21 mouse cellular contexts compared by ENCODE assay signal in genomic region chr14:34623531-34624210, GRCm38 (mm10). TPM values are rescaled to one million over a fixed set of nuclear protein-coding genes. Genes with fewer than 3 reads are reported as not detected.
DNase-seq lines count a peak whose midpoint lies in the region; ATAC-seq and TF ChIP-seq lines count a peak whose summit lies in the region.
"Had no signal": no experiment of that assay in that cellular context is flagged by ENCODE, and none has a peak within 500 bp of the region (broad histone marks: within the 10 kb centered on the region; RNA-seq: fewer than 3 reads in every experiment).

No protein-coding gene starts in this region.

- H3K36me3 ChIP-seq in intestine, postnatal 0 days (ENCODE audit: control insufficient read depth, insufficient read depth), result no peaks in the 10 kb centered on the region
- no peaks in the 10 kb centered on the region for H3K36me3 ChIP-seq in intestine, embryonic 15.5 days
- H3K36me3 ChIP-seq in liver, embryonic 13.5 days, result no peaks in the 10 kb centered on the region
- no peaks in the 10 kb centered on the region for H3K36me3 ChIP-seq in neural tube, embryonic 15.5 days
- H3K36me3 ChIP-seq in forebrain, postnatal 0 days (ENCODE audit: insufficient read depth), result no peaks in the 10 kb centered on the region
- H3K36me3 ChIP-seq: embryonic facial prominence, embryonic 12.5 days had no signal

- no peaks in the 10 kb centered on the region for H3K9me3 ChIP-seq in intestine, postnatal 0 days (ENCODE audit: control insufficient read depth)
- H3K9me3 ChIP-seq in intestine, embryonic 15.5 days, result no peaks in the 10 kb centered on the region
- H3K9me3 ChIP-seq in liver, embryonic 13.5 days (replicated peaks), result no peaks in the 10 kb centered on the region
- H3K9me3 ChIP-seq in neural tube, embryonic 15.5 days (replicated peaks), result no peaks in the 10 kb centered on the region
- no peaks in the 10 kb centered on the region for H3K9me3 ChIP-seq in forebrain, postnatal 0 days (ENCODE audit: low read length)
- H3K9me3 ChIP-seq: embryonic facial prominence, embryonic 12.5 days had no signal

- 44% methylated on average over 16 of the region's 16 CpGs for WGBS in intestine, postnatal 0 days
- WGBS in intestine, embryonic 15.5 days, result 63% methylated on average over 16 of the region's 16 CpGs
- WGBS in liver, embryonic 13.5 days (ENCODE audit: insufficient replicate concordance), result 12% methylated on average over 16 of the region's 16 CpGs
- WGBS in neural tube, embryonic 15.5 days, result 85% methylated on average over 16 of the region's 16 CpGs
- 81% methylated on average over 16 of the region's 16 CpGs for WGBS in forebrain, postnatal 0 days

- H3K4me2 ChIP-seq in intestine, postnatal 0 days (replicated peaks; ENCODE audit: low read depth), result 0 out of 2 replicates have a peak overlapping the region, but pooled peaks have one; percentile 7
- H3K4me2 ChIP-seq in intestine, embryonic 15.5 days (replicated peaks), result no peak overlapping the region
- peak overlapping the region; percentile 50 for H3K4me2 ChIP-seq in liver, embryonic 13.5 days
- H3K4me2 ChIP-seq in neural tube, embryonic 15.5 days, result no peak overlapping the region
- no peak overlapping the region for H3K4me2 ChIP-seq in forebrain, postnatal 0 days (ENCODE audit: low read depth)
- H3K4me2 ChIP-seq: embryonic facial prominence, embryonic 12.5 days had no signal

- ATAC-seq in intestine, postnatal 0 days, result no peak
- ATAC-seq in intestine, embryonic 15.5 days, result no peak
- ATAC-seq in liver, embryonic 13.5 days (ENCODE audit: low read depth), result peak; percentile 93
- ATAC-seq in neural tube, embryonic 15.5 days (ENCODE audit: low FRiP score), result no peak
- ATAC-seq in forebrain, postnatal 0 days, result no peak
- ATAC-seq: forebrain, embryonic 14.5 days; inflammation-experienced regulatory T-cells, adult 6 months had no signal

- H3K4me1 ChIP-seq in intestine, postnatal 0 days (replicated peaks; ENCODE audit: control insufficient read depth, insufficient read depth, low read length), result no peaks in the 10 kb centered on the region; the same call in 1 of the 2 replicates
- no peaks in the 10 kb centered on the region for H3K4me1 ChIP-seq in intestine, embryonic 15.5 days (replicated peaks)
- H3K4me1 ChIP-seq in liver, embryonic 13.5 days (replicated peaks), result peaks cover 65% of the 10 kb centered on the region
- H3K4me1 ChIP-seq in neural tube, embryonic 15.5 days, result no peaks in the 10 kb centered on the region
- H3K4me1 ChIP-seq in forebrain, postnatal 0 days (ENCODE audit: insufficient read depth), result no peaks in the 10 kb centered on the region
- H3K4me1 ChIP-seq: embryonic facial prominence, embryonic 12.5 days had no signal

- peak; percentile 80 for DNase-seq in MEL-GATA-1-ER (ENCODE audit: extremely low read depth, low read depth)
- DNase-seq in c-Kit-negative CD71-positive TER-119-positive erythroid progenitor cells, embryonic 14.5 days (ENCODE audit: low read depth, low spot score), result peak; percentile 19
- peak; percentile 44 for DNase-seq in liver, embryonic 13.5 days
- DNase-seq in frontal cortex, postnatal 10 days (ENCODE audit: low spot score in 2 of 2), result no peak
- DNase-seq in forebrain, postnatal 0 days, result no peak
- DNase-seq: cerebellum, adult 9-11 months; gastrocnemius, postnatal 10 days; heart, postnatal 14 days; kidney, postnatal 14 days; right cerebral cortex, postnatal 25 days had no signal

- TF ChIP-seq CTCF in intestine, postnatal 0 days (IDR thresholded peaks at IDR 0.05; ENCODE audit: low read depth), result no peak
- no peak for TF ChIP-seq CTCF in forebrain, postnatal 0 days (IDR thresholded peaks at IDR 0.05; ENCODE audit: low read depth)

- H3K27me3 ChIP-seq in intestine, postnatal 0 days (replicated peaks; ENCODE audit: control insufficient read depth, insufficient read depth, low read length), result no peaks in the 10 kb centered on the region
- no peaks in the 10 kb centered on the region for H3K27me3 ChIP-seq in intestine, embryonic 15.5 days (replicated peaks)
- H3K27me3 ChIP-seq in liver, embryonic 13.5 days, result no peaks in the 10 kb centered on the region
- H3K27me3 ChIP-seq in neural tube, embryonic 15.5 days (replicated peaks), result no peaks in the 10 kb centered on the region
- H3K27me3 ChIP-seq in forebrain, postnatal 0 days (ENCODE audit: insufficient read depth, low read length), result no peaks in the 10 kb centered on the region
- H3K27me3 ChIP-seq: embryonic facial prominence, embryonic 12.5 days had no signal

- no peak overlapping the region for H3K27ac ChIP-seq in intestine, postnatal 0 days (ENCODE audit: low read depth, low read length)
- H3K27ac ChIP-seq in intestine, embryonic 15.5 days, result no peak overlapping the region
- H3K27ac ChIP-seq in liver, embryonic 13.5 days, result peak overlapping the region; percentile 84
- H3K27ac ChIP-seq in neural tube, embryonic 15.5 days (replicated peaks), result no peak overlapping the region
- H3K27ac ChIP-seq in forebrain, postnatal 0 days (ENCODE audit: low read depth, low read length), result no peak overlapping the region
- H3K27ac ChIP-seq: embryonic facial prominence, embryonic 12.5 days; macrophage had no signal

- H3K9ac ChIP-seq in intestine, postnatal 0 days (ENCODE audit: low read depth, low read length), result no peak overlapping the region
- no peak overlapping the region for H3K9ac ChIP-seq in intestine, embryonic 15.5 days
- H3K9ac ChIP-seq in liver, embryonic 13.5 days, result peak overlapping the region; percentile 58; the same call in 1 of the 2 replicates
- H3K9ac ChIP-seq in neural tube, embryonic 15.5 days (replicated peaks), result no peak overlapping the region
- no peak overlapping the region for H3K9ac ChIP-seq in forebrain, postnatal 0 days
- H3K9ac ChIP-seq: embryonic facial prominence, embryonic 12.5 days had no signal

- H3K4me3 ChIP-seq in intestine, postnatal 0 days (ENCODE audit: low read depth, low read length), result no peak overlapping the region
- H3K4me3 ChIP-seq in intestine, embryonic 15.5 days (replicated peaks), result no peak overlapping the region
- peak overlapping the region; percentile 14; the same call in 1 of the 2 replicates for H3K4me3 ChIP-seq in liver, embryonic 13.5 days (replicated peaks)
- no peak overlapping the region for H3K4me3 ChIP-seq in neural tube, embryonic 15.5 days (replicated peaks)
- H3K4me3 ChIP-seq in forebrain, postnatal 0 days (ENCODE audit: low read depth, low read length), result no peak overlapping the region
- H3K4me3 ChIP-seq: embryonic facial prominence, embryonic 12.5 days had no signal

RNA-seq across cellular contexts. Expression of gene Opn4, which starts 23.7 kb away (rescaled TPM):
- 0.26 and 0.69 TPM in 2 replicates for polyA plus RNA-seq in intestine, postnatal 0 days (2015; fragmentation: Nextera tagmentation; extraction: Ambion mirVana)
- polyA plus RNA-seq in intestine, embryonic 15.5 days (2015; fragmentation: Nextera tagmentation; extraction: Ambion mirVana), result 0.37 TPM in 1 of 2 replicates, not detected in the other
- not detected in 2 replicates for polyA plus RNA-seq in liver, embryonic 13.5 days (2015; fragmentation: Nextera tagmentation; extraction: Ambion mirVana)
- polyA plus RNA-seq in neural tube, embryonic 15.5 days (2015; fragmentation: Nextera tagmentation; extraction: Ambion mirVana), result 0.28 TPM in 1 of 2 replicates, not detected in the other
- total RNA-seq in forebrain, postnatal 0 days (2014; rRNA removed), result 0.14 TPM in 1 of 2 replicates, not detected in the other
- polyA plus RNA-seq in forebrain, postnatal 0 days (2015; fragmentation: Nextera tagmentation; extraction: Ambion mirVana), result 0.11 TPM in 1 of 2 replicates, not detected in the other
- total RNA-seq: gastrocnemius, postnatal 10 days; layer of hippocampus, postnatal 10 days; midbrain, postnatal 0 days had no signal
- polyA plus RNA-seq: forebrain, embryonic 14.5 days; inflammation-experienced regulatory T-cells, adult 6 months; limb, embryonic 11.5 days; macrophage; neural tube, embryonic 14.5 days had no signal

RNA-seq across cellular contexts. Expression of gene Ldb3, which starts 35.2 kb away (rescaled TPM):
- polyA plus RNA-seq in intestine, postnatal 0 days (2015; fragmentation: Nextera tagmentation; extraction: Ambion mirVana), result 15.2 and 16.2 TPM in 2 replicates
- polyA plus RNA-seq in intestine, embryonic 15.5 days (2015; fragmentation: Nextera tagmentation; extraction: Ambion mirVana), result 7.6 and 7.8 TPM in 2 replicates
- polyA plus RNA-seq in liver, embryonic 13.5 days (2015; fragmentation: Nextera tagmentation; extraction: Ambion mirVana), result 0.54 and 0.59 TPM in 2 replicates
- 3.5 and 4.9 TPM in 2 replicates for polyA plus RNA-seq in neural tube, embryonic 15.5 days (2015; fragmentation: Nextera tagmentation; extraction: Ambion mirVana)
- total RNA-seq in forebrain, postnatal 0 days (2014; rRNA removed), result 1.3 and 2.0 TPM in 2 replicates
- 0.70 and 0.90 TPM in 2 replicates for polyA plus RNA-seq in forebrain, postnatal 0 days (2015; fragmentation: Nextera tagmentation; extraction: Ambion mirVana)
- polyA plus RNA-seq: inflammation-experienced regulatory T-cells, adult 6 months; macrophage had no signal

RNA-seq across cellular contexts. Expression of gene Wapl, which starts 50.1 kb away (rescaled TPM):
- 18.2 and 20.2 TPM in 2 replicates for polyA plus RNA-seq in intestine, postnatal 0 days (2015; fragmentation: Nextera tagmentation; extraction: Ambion mirVana)
- polyA plus RNA-seq in intestine, embryonic 15.5 days (2015; fragmentation: Nextera tagmentation; extraction: Ambion mirVana), result 25.3 and 29.0 TPM in 2 replicates
- 24.9 and 30.0 TPM in 2 replicates for polyA plus RNA-seq in liver, embryonic 13.5 days (2015; fragmentation: Nextera tagmentation; extraction: Ambion mirVana)
- polyA plus RNA-seq in neural tube, embryonic 15.5 days (2015; fragmentation: Nextera tagmentation; extraction: Ambion mirVana), result 11.2 and 15.7 TPM in 2 replicates
- total RNA-seq in forebrain, postnatal 0 days (2014; rRNA removed), result 30.2 and 36.1 TPM in 2 replicates
- polyA plus RNA-seq in forebrain, postnatal 0 days (2015; fragmentation: Nextera tagmentation; extraction: Ambion mirVana), result 9.3 and 12.1 TPM in 2 replicates

Comparison
In these comparisons a context has a peak if more than half of its experiments do, and no peak if none do; other contexts are left out.
1. H3K4me2 ChIP-seq: peak in intestine, postnatal 0 days (single experiment) and liver, embryonic 13.5 days (single experiment); none in intestine, embryonic 15.5 days (single experiment), neural tube, embryonic 15.5 days (single experiment) and forebrain, postnatal 0 days (single experiment).
2. DNase-seq: peak in MEL-GATA-1-ER (single experiment), c-Kit-negative CD71-positive TER-119-positive erythroid progenitor cells, embryonic 14.5 days (single experiment) and liver, embryonic 13.5 days (single experiment); none in frontal cortex, postnatal 10 days (0 of 2) and forebrain, postnatal 0 days (single experiment).